Mouse (Mus musculus): ENCODE results near the gene Pygo1. TPM values are rescaled to one million over a fixed set of nuclear protein-coding genes. Genes with fewer than 3 reads are reported as not detected.

The Pygo1 gene
- total and polyA plus RNA-seq, 3 experiments = not detected

DNA sequence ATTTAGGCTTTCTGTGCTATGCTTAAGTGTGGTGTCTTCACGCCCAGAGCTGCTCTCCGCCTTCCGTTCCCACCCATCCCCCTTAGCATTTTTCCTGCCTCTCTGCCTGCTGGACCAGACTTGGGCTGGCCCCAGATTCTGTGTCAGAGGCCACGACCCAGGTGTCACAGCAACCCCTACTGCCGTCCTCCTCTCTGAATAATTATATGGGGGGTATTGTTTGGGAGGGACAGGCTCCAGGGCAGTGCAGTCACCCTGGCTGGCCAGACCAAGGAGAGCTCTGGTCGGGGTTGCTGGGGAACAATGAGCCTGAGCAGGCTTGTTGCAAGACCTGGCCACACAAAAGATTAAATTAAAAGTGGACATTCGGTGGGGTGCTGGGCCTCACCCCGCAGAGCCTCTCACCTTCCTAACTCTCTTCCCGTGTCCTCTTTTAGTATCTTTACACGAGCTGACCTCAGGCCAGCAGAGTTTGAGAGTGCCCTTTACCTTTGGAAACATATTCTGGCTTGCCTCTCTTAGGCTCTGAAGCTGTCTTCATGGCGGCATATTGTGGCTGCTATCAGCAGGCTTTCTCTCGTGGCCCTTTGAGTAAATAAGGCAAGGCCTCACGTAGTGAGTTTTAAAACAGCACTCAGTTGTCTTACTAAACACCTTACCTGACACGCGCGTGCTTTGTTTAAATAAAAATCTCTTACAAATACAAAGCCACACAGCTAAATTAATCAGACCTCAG lies 45.1 kb upstream of the Pygo1 start:
- H3K4me2 ChIP-seq (ENCODE audit: insufficient read depth, low read depth, poor library complexity, severe bottlenecking) = no peak overlapping the region
- no peak for DNase-seq (ENCODE audit: extremely low read depth)
- no peaks in the 10 kb centered on the region for H3K9me3 ChIP-seq (replicated peaks; ENCODE audit: low read length)
- no peaks in the 10 kb centered on the region for H3K27me3 ChIP-seq (replicated peaks)
- H3K79me2 ChIP-seq (replicated peaks; ENCODE audit: control insufficient read depth, extremely low read depth, insufficient read depth, poor library complexity, severe bottlenecking) = no peaks in the 10 kb centered on the region
- dilution Hi-C loops (cut with MboI; ENCODE audit: extremely low pct_ligation_motif_present, extremely low pct_unique_long_range_greater_than_20kb, low sequenced_read_pairs) = no loop called here
- H3K27ac ChIP-seq (ENCODE audit: insufficient read depth, low read depth) = no peak overlapping the region
- no peak overlapping the region for H3K9ac ChIP-seq (ENCODE audit: insufficient read depth, low read depth)
- H3K36me3 ChIP-seq (replicated peaks in 1 of 2; ENCODE audit: control insufficient read depth in 1 of 2, insufficient read depth in 1 of 2, low read length in 1 of 2) = no peaks in the 10 kb centered on the region
- TF ChIP-seq E2F4 (IDR thresholded peaks at IDR 0.05; ENCODE audit: insufficient replicate concordance, low read depth, low read length) = no peak
- no peak for TF ChIP-seq NELFE (IDR thresholded peaks at IDR 0.05; ENCODE audit: low read depth, low read length)
- no peak for TF ChIP-seq UBTF (IDR thresholded peaks at IDR 0.05; ENCODE audit: low read depth, low read length)
- TF ChIP-seq KAT2A (IDR thresholded peaks at IDR 0.05; ENCODE audit: insufficient replicate concordance, low read length) = no peak
- TF ChIP-seq MAZ (IDR thresholded peaks at IDR 0.05; ENCODE audit: low read depth, low read length) = no peak
- TF ChIP-seq ZC3H11A (IDR thresholded peaks at IDR 0.05; ENCODE audit: low read depth, low read length) = no peak
- no peak for TF ChIP-seq CHD2 (IDR thresholded peaks at IDR 0.05; ENCODE audit: low read length)
- TF ChIP-seq HCFC1 (IDR thresholded peaks at IDR 0.05; ENCODE audit: low read depth, low read length) = no peak
- TF ChIP-seq ZMIZ1 (IDR thresholded peaks at IDR 0.05; ENCODE audit: low read depth, low read length) = no peak
- TF ChIP-seq MEF2A (IDR thresholded peaks at IDR 0.05; ENCODE audit: borderline replicate concordance, low read depth, low read length) = no peak
- no peak for TF ChIP-seq GABPA (IDR thresholded peaks at IDR 0.05; ENCODE audit: insufficient replicate concordance, low read depth, low read length)
- H3K4me3 ChIP-seq (replicated peaks in 1 of 3; ENCODE audit: low read depth in 2 of 3, low read length in 2 of 3, poor library complexity in 1 of 3) = no peak overlapping the region
- in situ Hi-C loops (cut with MboI; ENCODE audit: low pct_ligation_motif_present, low pct_unique_long_range_greater_than_20kb, low sequenced_read_pairs) = no loop called here
- H3K4me1 ChIP-seq (ENCODE audit: control insufficient read depth in 1 of 2, insufficient read depth in 2 of 2) = no peaks in the 10 kb centered on the region

DNA sequence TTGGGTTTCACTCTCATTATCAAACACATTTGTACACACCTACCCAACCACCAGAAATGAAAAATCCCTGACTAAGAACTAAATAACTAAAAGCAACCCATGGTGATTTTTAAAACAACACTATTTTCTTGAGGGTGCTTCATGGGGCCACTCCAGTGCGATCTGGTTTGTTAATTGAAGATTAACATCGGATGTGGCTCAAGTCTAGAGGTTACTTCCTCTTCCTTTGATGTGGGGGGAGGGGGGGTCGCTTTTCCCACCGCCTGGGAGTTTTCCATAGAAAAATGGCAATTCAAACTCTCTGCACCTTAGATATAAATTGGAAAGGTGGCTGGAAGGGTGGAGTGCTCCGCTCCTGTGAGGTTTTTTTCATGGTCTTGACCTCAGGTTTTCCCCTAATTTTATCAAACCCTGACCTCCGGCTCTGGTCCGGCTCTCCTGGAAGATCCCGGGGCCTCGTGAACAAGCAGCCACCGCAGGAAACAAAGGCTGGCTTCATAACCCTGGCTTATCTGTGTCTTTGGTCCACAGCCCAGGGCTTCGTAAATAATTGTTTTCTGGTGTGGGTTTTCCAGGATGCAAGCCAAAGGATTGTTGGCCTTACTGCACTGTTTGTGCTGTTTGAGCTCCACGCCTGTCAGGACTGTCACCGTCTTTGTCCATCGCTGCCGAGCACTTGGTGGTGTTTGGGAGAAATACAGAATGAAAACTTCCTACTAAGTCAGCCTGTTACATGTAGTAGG lies 44.2 kb upstream of the Pygo1 start:
- Histone ChIP-seq H3K79me2 (replicated peaks; ENCODE audit: control insufficient read depth, extremely low read depth, insufficient read depth, poor library complexity, severe bottlenecking) (no peaks in the 10 kb centered on the region), H3K27me3 (replicated peaks) (no peaks in the 10 kb centered on the region), H3K27ac (ENCODE audit: insufficient read depth, low read depth) (no peak overlapping the region), H3K9ac (ENCODE audit: insufficient read depth, low read depth) (no peak overlapping the region), H3K9me3 (replicated peaks; ENCODE audit: low read length) (no peaks in the 10 kb centered on the region), H3K4me3 (replicated peaks in 1 of 3; ENCODE audit: low read depth in 2 of 3, low read length in 2 of 3, poor library complexity in 1 of 3) (no peak overlapping the region), H3K4me1 (ENCODE audit: control insufficient read depth in 1 of 2, insufficient read depth in 2 of 2) (no peaks in the 10 kb centered on the region), H3K36me3 (replicated peaks in 1 of 2; ENCODE audit: control insufficient read depth in 1 of 2, insufficient read depth in 1 of 2, low read length in 1 of 2) (no peaks in the 10 kb centered on the region), H3K4me2 (ENCODE audit: insufficient read depth, low read depth, poor library complexity, severe bottlenecking) (no peak overlapping the region)
- dilution Hi-C loops (cut with MboI; ENCODE audit: extremely low pct_ligation_motif_present, extremely low pct_unique_long_range_greater_than_20kb, low sequenced_read_pairs) = no loop called here
- TF ChIP-seq RCOR1 (conservative IDR thresholded peaks at IDR 0.05; ENCODE audit: low read depth, low read length) (no peak), BHLHE40 (IDR thresholded peaks at IDR 0.05; ENCODE audit: low read depth, low read length) (no peak), JUND (conservative IDR thresholded peaks at IDR 0.05; ENCODE audit: low read depth, low read length) (no peak), POLR2AphosphoS2 (IDR thresholded peaks at IDR 0.05; ENCODE audit: low read depth, low read length) (no peak), ZNF384 (IDR thresholded peaks at IDR 0.05; ENCODE audit: low read depth, low read length) (no peak), ETS1 (conservative IDR thresholded peaks at IDR 0.05; ENCODE audit: low read depth, low read length) (no peak), UBTF (IDR thresholded peaks at IDR 0.05; ENCODE audit: low read depth, low read length) (no peak), ZC3H11A (IDR thresholded peaks at IDR 0.05; ENCODE audit: low read depth, low read length) (no peak), USF2 (conservative IDR thresholded peaks at IDR 0.05; ENCODE audit: low read depth, low read length) (no peak), USF1 (IDR thresholded peaks at IDR 0.05; ENCODE audit: low read depth, low read length) (no peak), JUN (IDR thresholded peaks at IDR 0.05; ENCODE audit: insufficient read depth, low read depth, low read length) (no peak), MEF2A (IDR thresholded peaks at IDR 0.05; ENCODE audit: borderline replicate concordance, low read depth, low read length) (no peak), NELFE (IDR thresholded peaks at IDR 0.05; ENCODE audit: low read depth, low read length) (no peak), IRF4 (IDR thresholded peaks at IDR 0.05; ENCODE audit: low read depth, low read length) (no peak), EP300 (IDR thresholded peaks at IDR 0.05; ENCODE audit: low read length) (no peak)
- DNase-seq (ENCODE audit: extremely low read depth) = no peak
- in situ Hi-C loops (cut with MboI; ENCODE audit: low pct_ligation_motif_present, low pct_unique_long_range_greater_than_20kb, low sequenced_read_pairs) = no loop called here
